ENCODE assay signal across 12 mouse cellular contexts in the genomic region with DNA sequence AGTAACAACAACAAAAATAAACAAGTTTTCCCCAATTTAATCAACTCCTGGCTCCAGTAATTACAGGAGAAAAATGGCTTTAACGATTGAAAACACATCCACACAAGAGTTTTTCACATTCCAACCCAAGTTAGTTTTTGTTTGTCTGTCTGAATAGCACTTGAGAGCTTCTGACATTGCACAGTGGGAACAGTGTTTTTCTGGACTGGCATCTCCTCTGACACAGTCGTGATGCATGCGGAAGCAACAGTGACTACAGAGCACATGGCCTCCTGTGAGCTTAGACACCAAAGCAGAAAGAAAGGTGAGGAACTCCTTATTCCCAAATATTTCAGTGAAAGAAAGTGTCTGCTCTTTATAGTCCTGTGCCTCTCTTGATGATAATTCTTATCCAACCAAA.
"Had no signal": no experiment of that assay in that cellular context is flagged by ENCODE, and none has a peak within 500 bp of the region (broad histone marks: within the 10 kb centered on the region; RNA-seq: fewer than 3 reads in every experiment).

No protein-coding gene starts in this region.

- ATAC-seq: lung, postnatal 0 days; midbrain, embryonic 16.5 days had no signal

- H3K9ac ChIP-seq: liver, embryonic 15.5 days had no signal

- H3K4me3 ChIP-seq: left cerebral cortex, adult 2 months; liver, embryonic 15.5 days had no signal

- H3K4me1 ChIP-seq: liver, embryonic 15.5 days had no signal

- H3K9me3 ChIP-seq: liver, embryonic 15.5 days had no signal

- H3K36me3 ChIP-seq: liver, embryonic 15.5 days had no signal

- DNase-seq: kidney, adult 8-10 months; kidney, postnatal 25 days; lung, adult 2 months; lung, postnatal 36 days; right cerebral cortex, adult 18-20 months; thymus, postnatal 14 days had no signal

- H3K4me2 ChIP-seq: liver, embryonic 11.5 days; liver, embryonic 15.5 days had no signal

- H3K27me3 ChIP-seq: liver, embryonic 15.5 days had no signal

- H3K27ac ChIP-seq: left cerebral cortex, adult 2 months; liver, embryonic 15.5 days; stomach, postnatal 0 days had no signal
